Mouse (Mus musculus) testis, adult 2 months (tissue): ENCODE measurements at regions not wholly inside any gene's neighbourhood (a gene's known extent, or its start where the extent isn't known, plus 50 kb on each side); places are given as distances from the start of the nearest gene placed in this dataset.

ENCODE experiments used
- CTCF ChIP-seq: fragments of 200-500 bp; IDR thresholded peaks from 2 replicates; pipeline ENCODE4 v1.5.1; 2012; ENCODE audit warnings: low read depth, mild to moderate bottlenecking, inconsistent platforms, low read length, moderate library complexity; ENCODE audit not compliant: control insufficient read depth, insufficient read depth, insufficient replicate concordance
- POLR2A ChIP-seq: fragments of 200-500 bp; IDR thresholded peaks from 2 replicates; pipeline ENCODE4 v1.6.1; 2012; ENCODE audit warnings: low read depth, mild to moderate bottlenecking, inconsistent platforms, low read length, moderate library complexity; ENCODE audit not compliant: control insufficient read depth

DNA sequence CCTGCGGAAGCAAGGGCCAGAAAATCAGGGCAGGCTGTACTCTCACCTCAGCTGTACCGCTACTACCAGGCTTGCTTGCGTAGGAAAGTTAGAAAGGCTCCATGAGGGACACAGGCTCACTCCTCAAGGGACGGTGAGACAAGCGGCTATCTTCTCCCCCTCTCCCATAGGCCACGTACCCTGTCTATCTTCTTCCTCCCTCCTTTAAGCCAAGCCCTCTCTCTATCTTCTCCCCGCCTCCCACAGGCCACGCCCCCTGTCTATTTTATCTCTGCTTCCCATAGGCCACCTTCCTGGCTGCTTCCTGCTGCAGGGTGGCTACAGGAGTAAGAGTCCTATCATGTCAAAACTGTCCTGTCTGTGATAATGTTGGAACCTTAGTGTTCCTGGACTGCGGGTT is 409.1 kb upstream of the Kcnab2 start:
- TF ChIP-seq POLR2A (no peak), CTCF (no peak)
